Mouse (Mus musculus) E14TG2a.4 (cell line): ENCODE results near the gene Irx5.

ENCODE experiments used
- CTCF ChIP-seq: conservative IDR thresholded peaks from 2 replicates; pipeline ENCODE4 v1.5.1; 2014; ENCODE audit warnings: low read length
- NANOG ChIP-seq: IDR thresholded peaks from 2 replicates; pipeline ENCODE4 v1.6.1; 2014; ENCODE audit warnings: borderline replicate concordance, low read length, mixed read lengths
- POU5F1 ChIP-seq: IDR thresholded peaks from 2 replicates; pipeline ENCODE4 v1.6.1; 2014; ENCODE audit warnings: low read length, borderline replicate concordance

GRCm38 (mm10) chr8:92362396-92363115, 5.1 kb downstream of the Irx5 start:
- TF ChIP-seq CTCF (no peak), POU5F1 (no peak), NANOG (no peak)
